Mouse (Mus musculus) embryonic facial prominence, embryonic 11.5 days (tissue): ENCODE data around the gene Poldip2. TPM values are rescaled to one million over a fixed set of nuclear protein-coding genes. Genes with fewer than 3 reads are reported as not detected.
A peak's percentile ranks its signal among the peaks of the same experiment; 100 is the strongest.

ENCODE experiments used
- ATAC-seq: fragments of 200-750 bp; cut with Nextera tagmentation; replicated peaks from 2 replicates; pipeline ENCODE4 v1.8.0; 2017; ENCODE audit warnings: low read depth; ENCODE audit not compliant: insufficient number of reproducible peaks, low FRiP score, low TSS enrichment
- DNase-seq: peaks from one replicate; pipeline ENCODE4 v3.0.0-alpha.2; 2015; ENCODE audit warnings: low spot score
- H3K27ac ChIP-seq: fragments of 300-500 bp; sonication (generic); replicated peaks from 2 replicates; pipeline ENCODE4 v1.5.1; 2014; ENCODE audit warnings: mild to moderate bottlenecking, low read depth, low read length, control low read depth
- H3K27me3 ChIP-seq: fragments of 300-500 bp; sonication (generic); 2 replicates; pipeline ENCODE4 v1.6.1; 2014; ENCODE audit warnings: mild to moderate bottlenecking, low read length, moderate library complexity, mixed read lengths; ENCODE audit not compliant: control insufficient read depth, insufficient read depth
- H3K36me3 ChIP-seq: fragments of 300-500 bp; sonication (generic); replicated peaks from 2 replicates; pipeline ENCODE4 v1.6.1; 2014; ENCODE audit warnings: low read depth, mild to moderate bottlenecking, low read length, moderate library complexity, mixed read lengths; ENCODE audit not compliant: control insufficient read depth, insufficient read depth
- H3K4me1 ChIP-seq: fragments of 300-500 bp; sonication (generic); 2 replicates; pipeline ENCODE4 v1.6.1; 2014; ENCODE audit warnings: low read length, mixed read lengths; ENCODE audit not compliant: control insufficient read depth, insufficient read depth
- H3K4me2 ChIP-seq: fragments of 300-500 bp; sonication (generic); 2 replicates; pipeline ENCODE4 v1.6.1; 2014; ENCODE audit warnings: low read depth, mild to moderate bottlenecking, control low read depth, low read length, moderate library complexity
- H3K4me3 ChIP-seq: fragments of 300-500 bp; sonication (generic); 2 replicates; pipeline ENCODE4 v1.5.1; 2014; ENCODE audit warnings: low read depth, low read length, control low read depth
- H3K9ac ChIP-seq: fragments of 300-500 bp; sonication (generic); replicated peaks from 2 replicates; pipeline ENCODE4 v1.6.1; 2014; ENCODE audit warnings: mild to moderate bottlenecking, control low read depth, low read length
- H3K9me3 ChIP-seq: fragments of 300-500 bp; sonication (generic); replicated peaks from 2 replicates; pipeline ENCODE4 v1.6.1; 2016; ENCODE audit warnings: mild to moderate bottlenecking, low read length, inconsistent platforms, mixed read lengths; ENCODE audit not compliant: control insufficient read depth
- WGBS: fragments of 180-500 bp; shearing (Covaris S2); extraction: QIAGEN DNeasy Blood & Tissue Kit; methylation state at CpG from one replicate; pipeline ENCODE4 v1.1.7; 2014; 5-methylcytosine and 5-hydroxymethylcytosine counted together
- polyA plus RNA-seq: library from polyadenylated mRNA; unstranded; fragments of >200 nt; fragmentation: Nextera tagmentation; extraction: Ambion mirVana; gene quantifications from 2 replicates; pipeline ENCODE4 v1.2.1, GENCODE M21; 2014

The Poldip2 gene
- polyA plus RNA-seq, 1 experiment from 2014 or later, result 159 TPM

DNA sequence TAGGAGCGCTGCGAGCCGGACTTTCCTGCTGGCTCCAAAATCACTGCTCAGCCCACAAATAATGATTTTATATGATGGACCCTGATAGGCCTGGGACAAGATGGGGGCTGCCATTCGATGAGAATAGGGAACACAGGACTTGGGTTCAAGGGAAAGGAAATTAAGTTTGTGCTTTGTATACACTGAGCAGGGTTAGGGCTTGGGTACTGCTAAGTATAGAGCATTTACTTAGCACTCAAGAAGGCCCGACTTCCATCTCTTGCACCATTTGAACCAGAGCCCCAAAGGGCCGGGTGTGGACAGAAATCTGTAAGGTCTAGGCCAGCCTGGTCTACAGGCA lies 39.0 kb downstream of the Poldip2 start:
- Histone ChIP-seq H3K9ac (peak overlapping the region; percentile 71), H3K4me3 (peak overlapping the region; percentile 59), H3K4me2 (peak overlapping the region; percentile 69), H3K4me1 (peaks cover 2% of the 10 kb centered on the region), H3K36me3 (no peaks in the 10 kb centered on the region), H3K27ac (peak overlapping the region; percentile 52; the same call in 1 of the 2 replicates), H3K9me3 (no peaks in the 10 kb centered on the region), H3K27me3 (no peaks in the 10 kb centered on the region)
- DNase-seq (no peak), ATAC-seq (peak; percentile 22)
- 30% methylated on average over 6 of the region's 6 CpGs for WGBS

DNA sequence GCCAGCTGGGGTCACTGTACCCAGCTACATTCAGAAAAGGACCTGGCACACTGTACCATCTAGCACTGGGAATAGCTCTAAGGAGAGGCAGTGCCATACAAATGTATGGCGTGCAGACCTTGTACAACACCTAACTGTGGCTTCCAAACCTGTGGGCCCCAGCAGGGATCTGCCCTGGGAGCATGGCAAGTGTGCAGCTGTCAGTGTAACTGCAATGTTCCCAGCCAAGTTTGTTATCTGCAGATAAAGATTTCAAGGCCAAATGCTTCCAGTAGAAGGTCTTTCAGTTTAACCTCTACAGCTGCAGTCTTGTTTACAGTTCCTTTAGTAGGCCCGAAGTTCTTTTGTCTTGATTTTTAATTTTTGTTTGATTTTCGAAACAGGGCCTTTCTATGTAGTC lies 43.6 kb downstream of the Poldip2 start:
- Histone ChIP-seq H3K27ac (no peak overlapping the region), H3K4me2 (no peak overlapping the region), H3K9me3 (no peaks in the 10 kb centered on the region), H3K9ac (no peak overlapping the region), H3K4me1 (no peaks in the 10 kb centered on the region), H3K27me3 (no peaks in the 10 kb centered on the region), H3K36me3 (no peaks in the 10 kb centered on the region), H3K4me3 (no peak overlapping the region)
- ATAC-seq (no peak), DNase-seq (no peak)
- WGBS, result 83% methylated on average over 3 of the region's 3 CpGs

DNA sequence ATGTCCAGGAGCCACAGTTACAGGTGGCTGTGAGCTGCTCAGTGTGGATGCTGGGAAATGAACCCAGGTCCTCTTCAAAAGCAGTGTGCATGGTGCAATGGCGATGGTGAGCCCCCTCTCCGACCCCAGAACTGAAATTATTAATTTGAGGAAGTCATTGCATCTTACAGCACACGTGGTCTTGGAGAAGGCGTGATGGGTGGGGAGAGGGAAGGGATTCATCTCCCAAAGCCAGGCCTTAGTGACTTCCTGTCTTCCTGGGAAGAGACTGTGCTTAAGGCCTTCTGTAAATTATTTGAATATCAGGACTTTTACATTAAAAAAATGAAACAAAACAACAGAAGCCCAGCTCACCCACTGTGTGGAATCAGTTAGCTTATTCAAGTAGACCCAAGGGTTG lies 44.1 kb downstream of the Poldip2 start:
- no peak for ATAC-seq
- no peaks in the 10 kb centered on the region for H3K36me3 ChIP-seq
- H3K4me1 ChIP-seq, result no peaks in the 10 kb centered on the region
- 79% methylated on average over 4 of the region's 4 CpGs for WGBS
- no peaks in the 10 kb centered on the region for H3K9me3 ChIP-seq
- H3K4me3 ChIP-seq, result no peak overlapping the region
- H3K9ac ChIP-seq, result no peak overlapping the region
- no peak for DNase-seq
- no peak overlapping the region for H3K4me2 ChIP-seq
- no peaks in the 10 kb centered on the region for H3K27me3 ChIP-seq
- no peak overlapping the region for H3K27ac ChIP-seq

GRCm38 (mm10) chr11:78557241-78557640 lies 45.2 kb downstream of the Poldip2 start:
- ATAC-seq, result no peak
- H3K27me3 ChIP-seq, result no peaks in the 10 kb centered on the region
- WGBS, result 47% methylated on average over 8 of the region's 8 CpGs
- H3K4me2 ChIP-seq, result no peak overlapping the region
- no peaks in the 10 kb centered on the region for H3K4me1 ChIP-seq
- no peak for DNase-seq
- H3K4me3 ChIP-seq, result no peak overlapping the region
- no peak overlapping the region for H3K9ac ChIP-seq
- no peaks in the 10 kb centered on the region for H3K36me3 ChIP-seq
- H3K27ac ChIP-seq, result no peak overlapping the region
- H3K9me3 ChIP-seq, result no peaks in the 10 kb centered on the region

DNA sequence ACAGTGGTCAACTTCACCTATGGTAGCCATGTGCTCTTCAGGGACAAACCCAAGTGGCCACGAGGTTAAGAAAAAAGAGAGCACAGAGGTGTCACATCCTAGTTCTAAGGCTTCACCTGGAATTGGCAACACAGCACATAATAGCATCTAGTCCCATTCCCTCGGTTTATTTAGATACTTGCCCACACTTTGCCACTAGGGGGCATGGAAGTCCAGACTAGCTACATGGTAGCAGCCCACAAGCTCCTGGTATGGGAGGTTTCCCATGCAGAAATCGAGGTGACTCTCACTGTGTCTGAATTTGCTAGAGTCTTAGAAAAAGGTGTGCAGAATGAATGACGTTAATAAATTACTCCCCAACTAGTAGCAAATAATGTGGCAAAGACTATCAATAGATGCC lies 48.5 kb downstream of the Poldip2 start:
- H3K9me3 ChIP-seq, result no peaks in the 10 kb centered on the region
- H3K27me3 ChIP-seq, result no peaks in the 10 kb centered on the region
- DNase-seq (peak; percentile 84), ATAC-seq (0 out of 2 replicates have a peak, but pooled peaks have one; percentile 10)
- no peak overlapping the region for H3K9ac ChIP-seq
- no peak overlapping the region for H3K4me2 ChIP-seq
- H3K27ac ChIP-seq, result no peak overlapping the region
- H3K4me1 ChIP-seq, result no peaks in the 10 kb centered on the region
- 18% methylated on average over 4 of the region's 4 CpGs for WGBS
- no peak overlapping the region for H3K4me3 ChIP-seq
- H3K36me3 ChIP-seq, result no peaks in the 10 kb centered on the region

DNA sequence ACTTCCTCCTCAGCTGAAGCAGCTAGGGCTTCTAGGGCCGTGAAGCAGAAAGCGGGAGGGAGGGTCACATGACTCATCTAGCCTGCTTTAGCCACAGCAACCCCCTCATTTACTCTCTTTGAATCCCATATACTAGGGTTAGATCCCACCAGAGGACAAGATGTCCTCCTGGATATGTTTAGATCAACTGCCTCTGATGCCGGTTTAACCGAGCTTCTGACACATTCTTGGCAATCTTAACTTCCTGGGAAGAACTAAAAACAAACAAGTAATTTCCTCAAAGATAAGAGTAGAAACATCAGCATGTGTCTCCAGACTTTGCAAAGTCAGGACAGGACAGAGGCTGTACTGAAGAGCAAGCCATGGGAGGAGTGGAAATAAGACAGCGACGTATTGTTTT lies 54.8 kb downstream of the Poldip2 start:
- H3K4me1 ChIP-seq, result no peaks in the 10 kb centered on the region
- no peak overlapping the region for H3K4me2 ChIP-seq
- no peak for DNase-seq
- no peak overlapping the region for H3K4me3 ChIP-seq
- no peak for ATAC-seq
- H3K9ac ChIP-seq, result no peak overlapping the region
- H3K9me3 ChIP-seq, result no peaks in the 10 kb centered on the region
- H3K27ac ChIP-seq, result no peak overlapping the region
- H3K27me3 ChIP-seq, result no peaks in the 10 kb centered on the region
- WGBS, result 71% methylated on average over 6 of the region's 6 CpGs
- H3K36me3 ChIP-seq, result no peaks in the 10 kb centered on the region; the same call in 1 of the 2 replicates

DNA sequence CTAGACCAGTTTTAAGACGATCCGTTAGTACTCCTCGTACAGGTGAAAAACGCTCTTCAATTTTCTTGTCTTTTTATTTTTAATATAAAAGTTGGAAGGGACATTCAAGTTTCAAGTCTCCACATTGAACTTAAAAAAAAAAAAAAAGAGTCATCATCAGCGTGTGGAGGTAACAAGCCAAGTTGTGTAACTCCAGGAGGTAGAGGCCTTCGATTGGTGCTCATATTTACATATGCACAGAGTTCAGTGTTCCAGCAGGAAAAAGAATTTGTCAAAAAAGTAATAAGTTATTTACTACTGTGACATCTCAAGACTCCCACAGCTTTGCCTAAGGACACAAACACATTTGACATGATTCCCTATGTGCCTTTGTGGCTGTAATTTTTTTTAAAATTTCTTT lies 55.6 kb downstream of the Poldip2 start:
- no peak overlapping the region for H3K9ac ChIP-seq
- no peaks in the 10 kb centered on the region for H3K9me3 ChIP-seq
- no peak overlapping the region for H3K4me3 ChIP-seq
- no peak overlapping the region for H3K4me2 ChIP-seq
- WGBS, result 94% methylated on average over 6 of the region's 6 CpGs
- no peaks in the 10 kb centered on the region; the same call in 1 of the 2 replicates for H3K36me3 ChIP-seq
- H3K27ac ChIP-seq, result no peak overlapping the region
- H3K4me1 ChIP-seq, result no peaks in the 10 kb centered on the region
- DNase-seq (no peak), ATAC-seq (no peak)
- H3K27me3 ChIP-seq, result no peaks in the 10 kb centered on the region

DNA sequence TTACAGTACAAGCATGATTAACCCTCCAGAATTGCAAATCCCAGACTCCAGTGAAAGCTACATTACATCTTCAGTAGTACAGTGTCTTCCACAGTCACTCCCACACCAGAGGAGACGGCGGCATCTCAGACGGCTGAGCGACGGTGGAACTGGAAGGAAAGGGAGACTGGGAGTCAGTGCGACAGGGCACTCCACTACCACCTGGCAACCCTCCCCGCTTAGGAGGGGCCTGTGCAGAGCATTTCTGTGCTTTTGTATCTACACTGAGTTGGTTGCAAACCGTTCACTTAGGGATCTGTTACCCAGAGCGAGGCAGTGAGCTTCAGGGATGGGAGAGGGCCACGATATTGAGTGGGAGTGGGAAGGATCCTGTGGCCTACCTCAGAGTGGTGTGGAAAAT lies 56.8 kb downstream of the Poldip2 start:
- H3K9me3 ChIP-seq, result no peaks in the 10 kb centered on the region
- H3K4me1 ChIP-seq, result no peaks in the 10 kb centered on the region
- WGBS, result 91% methylated on average over 10 of the region's 10 CpGs
- no peak overlapping the region for H3K4me3 ChIP-seq
- ATAC-seq (no peak), DNase-seq (no peak)
- H3K27me3 ChIP-seq, result no peaks in the 10 kb centered on the region
- no peak overlapping the region for H3K9ac ChIP-seq
- H3K27ac ChIP-seq, result no peak overlapping the region
- no peak overlapping the region for H3K4me2 ChIP-seq
- no peaks in the 10 kb centered on the region; the same call in 1 of the 2 replicates for H3K36me3 ChIP-seq
